Mouse (Mus musculus) MEL (cell line): Measurements from ENCODE around the gene Spem1. TPM values are rescaled to one million over a fixed set of nuclear protein-coding genes. Genes with fewer than 3 reads are reported as not detected.

Source experiments
- DNase-seq: peaks from one replicate; pipeline ENCODE4 v3.0.0; 2011; ENCODE audit warnings: low read depth, low spot score
- H3K27ac ChIP-seq: 2 replicates; pipeline ENCODE4 v1.5.1; 2012; ENCODE audit warnings: low read depth, mild to moderate bottlenecking, control low read depth, low read length, moderate library complexity; ENCODE audit not compliant: control insufficient read depth
- H3K27me3 ChIP-seq, 2 experiments: fragments of 150-350 bp in 1 of 2; sonication (generic) in 1 of 2; 2 replicates each; pipeline ENCODE4 v1.6.1; 2012; ENCODE audit warnings: low read length in 2 of 2, mild to moderate bottlenecking in 2 of 2, improper control_type of control experiment in 1 of 2, moderate library complexity in 1 of 2; ENCODE audit not compliant: insufficient read depth in 2 of 2, control insufficient read depth in 1 of 2
- H3K36me3 ChIP-seq, 2 experiments: 2 replicates each; pipeline ENCODE4 v1.6.1; 2012 to 2014; ENCODE audit warnings: low read length in 2 of 2, improper control_type of control experiment in 1 of 2, inconsistent platforms in 1 of 2, mild to moderate bottlenecking in 1 of 2; ENCODE audit not compliant: insufficient read depth in 2 of 2, control insufficient read depth in 1 of 2
- H3K4me1 ChIP-seq, 2 experiments: fragments of 150-350 bp in 1 of 2; sonication (generic) in 1 of 2; 2 replicates each; pipeline ENCODE4 v1.6.1; 2012; ENCODE audit warnings: low read length in 2 of 2, improper control_type of control experiment in 1 of 2, mild to moderate bottlenecking in 1 of 2; ENCODE audit not compliant: insufficient read depth in 2 of 2, control insufficient read depth in 1 of 2
- H3K4me3 ChIP-seq, 2 experiments: fragments of 150-350 bp in 1 of 2; sonication (generic) in 1 of 2; 2 replicates each; pipeline ENCODE4 v1.5.1; 2012; ENCODE audit warnings: low read depth in 2 of 2, low read length in 2 of 2, mild to moderate bottlenecking in 2 of 2, moderate library complexity in 2 of 2, control low read depth in 1 of 2, improper control_type of control experiment in 1 of 2; ENCODE audit not compliant: control insufficient read depth in 1 of 2, insufficient read depth in 1 of 2
- H3K79me2 ChIP-seq: 2 replicates; pipeline ENCODE4 v1.6.1; 2012; ENCODE audit warnings: mild to moderate bottlenecking, low read length, moderate library complexity; ENCODE audit not compliant: control insufficient read depth, poor library complexity, insufficient read depth
- H3K9ac ChIP-seq: 2 replicates; pipeline ENCODE4 v1.6.1; 2012; ENCODE audit warnings: low read depth, mild to moderate bottlenecking, control low read depth, low read length, moderate library complexity; ENCODE audit not compliant: control insufficient read depth, poor library complexity, severe bottlenecking
- H3K9me3 ChIP-seq: fragments of 150-350 bp; sonication (generic); replicated peaks from 2 replicates; pipeline ENCODE4 v1.6.1; 2012; ENCODE audit warnings: mild to moderate bottlenecking, low read length, improper control_type of control experiment, moderate library complexity; ENCODE audit not compliant: insufficient read depth
- EP300 ChIP-seq, 2 experiments: IDR thresholded peaks; 2 replicates each; pipeline ENCODE4 v1.6.1; 2011; ENCODE audit warnings: improper control_type of control experiment in 2 of 2, low read length in 2 of 2, low read depth in 1 of 2, mild to moderate bottlenecking in 1 of 2
- GATA1 ChIP-seq: IDR thresholded peaks from 2 replicates; pipeline ENCODE4 v1.6.1; 2011; ENCODE audit warnings: low read depth, low read length, improper control_type of control experiment
- MYB ChIP-seq: IDR thresholded peaks from 2 replicates; pipeline ENCODE4 v1.6.1; 2011; ENCODE audit warnings: mild to moderate bottlenecking, low read depth, low read length, improper control_type of control experiment
- NELFE ChIP-seq: IDR thresholded peaks from 2 replicates; pipeline ENCODE4 v1.6.1; 2011; ENCODE audit warnings: low read depth, low read length, improper control_type of control experiment
- POLR2A ChIP-seq, 2 experiments: IDR thresholded peaks; 2 replicates each; pipeline ENCODE4 v1.6.1; 2011 to 2012; ENCODE audit warnings: low read length in 2 of 2, mild to moderate bottlenecking in 2 of 2, control low read depth in 1 of 2, improper control_type of control experiment in 1 of 2, low read depth in 1 of 2, moderate library complexity in 1 of 2; ENCODE audit not compliant: control insufficient read depth in 1 of 2, insufficient read depth in 1 of 2, poor library complexity in 1 of 2
- RCOR1 ChIP-seq: IDR thresholded peaks from 2 replicates; pipeline ENCODE4 v1.6.1; 2012; ENCODE audit warnings: low read depth, mild to moderate bottlenecking, inconsistent platforms, low read length, improper control_type of control experiment
- TBP ChIP-seq: IDR thresholded peaks from 2 replicates; pipeline ENCODE4 v1.8.0; 2011; ENCODE audit warnings: low read depth, low read length, improper control_type of control experiment
- TCF12 ChIP-seq: IDR thresholded peaks from 2 replicates; pipeline ENCODE4 v1.6.1; 2014; ENCODE audit warnings: low read depth, mild to moderate bottlenecking, inconsistent platforms, low read length, improper control_type of control experiment, moderate library complexity
- USF2 ChIP-seq, 2 experiments: IDR thresholded peaks; 2 replicates each; pipeline ENCODE4 v1.6.1; 2011 to 2012; ENCODE audit warnings: improper control_type of control experiment in 2 of 2, low read length in 2 of 2, borderline replicate concordance in 1 of 2, inconsistent platforms in 1 of 2, low read depth in 1 of 2, mild to moderate bottlenecking in 1 of 2; ENCODE audit not compliant: insufficient read depth in 1 of 2
- polyA plus RNA-seq, 2 experiments: library from polyadenylated mRNA; stranded (reverse) in 1 of 2; unstranded in 1 of 2; fragments of >175 nt in 1 of 2; fragments of >200 nt in 1 of 2; gene quantifications; 2 replicates each; pipeline versions ENCODE4 v1.2.1 to v1.2.4; 2012; ENCODE audit warnings: low replicate concordance in 2 of 2, low read depth in 1 of 2; ENCODE audit not compliant: insufficient read length in 2 of 2, insufficient read depth in 1 of 2, missing spikeins in 1 of 2
- total RNA-seq: library from RNA; depleted of rRNA; stranded (reverse); fragments of 300-350 nt; gene quantifications from 2 replicates; pipeline ENCODE4 v1.2.3, GENCODE M21; 2012; rRNA removed

Gene Spem1
- total RNA-seq (0.19 TPM in 1 of 2 replicates, not detected in the other), polyA plus RNA-seq (under 1 TPM in 1 of 2 experiments, not detected in 1; 0.15 TPM)

DNA sequence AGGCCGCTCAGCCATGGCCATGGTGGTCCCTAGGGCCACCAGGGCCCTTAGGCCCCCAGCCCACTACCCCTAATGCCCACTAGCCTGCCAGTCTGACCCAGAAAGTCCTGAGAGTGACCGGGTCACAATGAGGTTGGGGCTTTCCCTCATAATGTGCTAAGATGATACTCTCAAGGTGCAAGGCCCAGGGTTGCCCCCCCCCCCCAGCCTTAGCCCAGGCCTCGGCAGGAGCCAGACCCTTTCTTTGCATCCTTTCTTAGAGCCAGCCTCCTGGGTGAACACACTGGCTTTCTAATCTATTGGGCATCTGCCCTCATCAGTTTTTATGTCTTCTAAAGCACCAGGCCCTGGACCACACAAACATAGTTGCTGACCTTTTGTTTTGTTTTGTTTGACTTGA, at the start of gene Spem1:
TSS of gene Spem1 (minus strand) at position 101 of the 400 bp plus-strand sequence.
- Histone ChIP-seq H3K36me3 (no peaks in the 10 kb centered on the region), H3K4me1 (no peaks in the 10 kb centered on the region), H3K9me3 (no peaks in the 10 kb centered on the region), H3K27me3 (0 out of 4 replicates have a peak, but pooled peaks cover 0 to 2% of the 10 kb centered on the region in 2 experiments), H3K27ac (no peak within 1 kb of the TSS), H3K79me2 (no peaks in the 10 kb centered on the region), H3K4me3 (no peak within 1 kb of the TSS), H3K9ac (no peak within 1 kb of the TSS)
- no peak for TF ChIP-seq POLR2A (IDR thresholded peaks at IDR 0.05; ENCODE audit: control insufficient read depth in 1 of 2, insufficient read depth in 1 of 2, low read depth in 1 of 2, low read length in 2 of 2, poor library complexity in 1 of 2)
- no peak for DNase-seq

DNA sequence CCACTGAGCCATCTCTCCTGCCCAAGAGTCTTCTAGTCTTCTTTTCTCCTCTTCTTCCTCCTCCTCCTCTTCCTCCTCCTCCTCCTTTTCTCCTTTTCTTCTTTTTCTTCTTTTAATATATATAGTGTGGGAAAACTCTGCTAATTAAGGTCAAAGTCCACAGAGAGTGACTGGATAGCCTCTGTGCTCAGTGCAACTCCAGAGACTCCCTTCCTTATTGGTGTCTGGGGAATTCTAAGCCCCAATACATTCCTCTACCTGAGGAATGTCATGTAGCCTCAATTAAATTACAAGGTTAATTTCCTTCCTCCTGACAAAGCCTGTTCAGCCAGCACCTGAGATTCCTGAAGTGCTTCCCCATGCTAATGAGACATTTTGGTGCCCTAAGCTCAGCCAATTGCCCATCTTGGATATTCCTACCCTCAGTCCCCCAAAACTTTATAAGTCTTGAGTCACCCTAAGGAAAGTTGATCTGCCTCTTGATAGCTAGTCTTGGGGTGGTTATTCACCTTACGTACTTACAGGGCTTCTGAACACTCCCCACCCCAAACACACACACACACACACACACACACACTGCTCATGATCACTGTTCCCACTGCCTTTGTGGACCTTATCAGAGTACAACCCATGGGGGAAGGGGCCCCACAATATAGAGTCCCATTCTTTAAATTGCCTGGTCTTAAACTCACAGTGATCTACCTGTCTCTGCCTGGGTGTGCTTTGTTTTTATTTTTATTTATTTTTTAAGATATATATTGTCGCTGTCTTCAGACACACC, 48.5 kb upstream of the Spem1 start:
- TF ChIP-seq NELFE (no peak), TBP (no peak), USF2 (IDR thresholded peaks at IDR 0.05; ENCODE audit: borderline replicate concordance in 1 of 2, insufficient read depth in 1 of 2, low read depth in 1 of 2, low read length in 2 of 2) (no peak), TCF12 (no peak), EP300 (IDR thresholded peaks at IDR 0.05; ENCODE audit: low read depth in 1 of 2, low read length in 2 of 2) (no peak)
- peaks cover 2 to 10% of the 10 kb centered on the region in 2 experiments; a peak in 3 of 4 replicates for H3K4me1 ChIP-seq
- no peak overlapping the region for H3K27ac ChIP-seq
- no peaks in the 10 kb centered on the region for H3K9me3 ChIP-seq
- no peak overlapping the region for H3K4me3 ChIP-seq
- no peak for DNase-seq
- H3K79me2 ChIP-seq: no peaks in the 10 kb centered on the region
- no peak overlapping the region for H3K9ac ChIP-seq
- no peaks in the 10 kb centered on the region; a peak in 1 of 4 replicates for H3K27me3 ChIP-seq
- peaks cover 0 to 4% of the 10 kb centered on the region in 2 experiments; a peak in 1 of 4 replicates for H3K36me3 ChIP-seq

DNA sequence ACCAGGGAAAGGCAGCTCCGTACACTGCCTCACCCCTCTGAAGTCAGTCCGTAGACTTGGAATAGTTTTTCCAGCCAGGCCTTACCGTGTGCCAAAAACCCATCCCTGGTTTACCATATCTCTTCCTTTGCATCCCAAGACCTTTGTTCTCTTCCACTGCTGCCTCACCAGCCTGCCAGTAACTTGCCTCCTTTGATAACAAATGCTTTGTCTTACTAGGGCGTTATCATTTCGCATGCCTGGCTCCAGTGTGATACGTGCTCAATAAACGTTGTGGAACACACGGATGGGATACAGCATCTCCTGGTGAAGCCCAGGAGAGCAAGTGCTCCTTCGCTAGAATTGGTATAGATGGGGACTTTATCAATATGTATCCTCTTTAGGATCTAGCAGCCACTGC, 45.4 kb upstream of the Spem1 start:
- DNase-seq: peak; percentile 41

More for the DNA sequence above, 45.4 kb upstream of the Spem1 start:
- H3K36me3 ChIP-seq: peaks cover 0 to 4% of the 10 kb centered on the region in 2 experiments; a peak in 1 of 4 replicates
- no peaks in the 10 kb centered on the region; a peak in 1 of 4 replicates for H3K27me3 ChIP-seq
- no peak overlapping the region for H3K27ac ChIP-seq
- no peak overlapping the region for H3K4me3 ChIP-seq
- no peaks in the 10 kb centered on the region for H3K79me2 ChIP-seq
- no peaks in the 10 kb centered on the region for H3K9me3 ChIP-seq
- no peak overlapping the region for H3K9ac ChIP-seq
- H3K4me1 ChIP-seq: peaks cover 2 to 17% of the 10 kb centered on the region in 2 experiments
- no peak for TF ChIP-seq MYB
- TF ChIP-seq TCF12: peak; percentile 61
- TF ChIP-seq GATA1: peak; percentile 74
- TF ChIP-seq EP300 (IDR thresholded peaks at IDR 0.05; ENCODE audit: low read depth in 1 of 2, low read length in 2 of 2): peak; percentile 59 to 63; a peak in 3 of 4 replicates
- TF ChIP-seq RCOR1: peak; percentile 64; the same call in 1 of the 2 replicates
